Mouse (Mus musculus) E14TG2a.4 (cell line): ENCODE data around the gene Slc13a3.

Experiments
- CTCF ChIP-seq: conservative IDR thresholded peaks from 2 replicates; pipeline ENCODE4 v1.5.1; 2014; ENCODE audit warnings: low read length
- NANOG ChIP-seq: IDR thresholded peaks from 2 replicates; pipeline ENCODE4 v1.6.1; 2014; ENCODE audit warnings: borderline replicate concordance, low read length, mixed read lengths
- POU5F1 ChIP-seq: IDR thresholded peaks from 2 replicates; pipeline ENCODE4 v1.6.1; 2014; ENCODE audit warnings: low read length, borderline replicate concordance

- peak; percentile 89 for TF ChIP-seq CTCF
- TF ChIP-seq POU5F1: no peak
- no peak for TF ChIP-seq NANOG
Observed at GRCm38 (mm10) chr2:165391561-165391960, 81.5 kb downstream of the Slc13a3 start.
